Mouse (Mus musculus) cerebellum, adult 18-20 months (tissue): ENCODE data around the gene Gm20661.
A peak's percentile ranks its signal among the peaks of the same experiment; 100 is the strongest.
"Not testable (repeated sequence)": the region's sequence is repeated elsewhere in the genome, so short reads cannot be mapped to it uniquely, and the experiment has no call there.

ENCODE experiments used
- DNase-seq, 2 experiments: peaks; one replicate each; pipeline ENCODE4 v3.0.0; 2021

Gene Gm20661

DNA sequence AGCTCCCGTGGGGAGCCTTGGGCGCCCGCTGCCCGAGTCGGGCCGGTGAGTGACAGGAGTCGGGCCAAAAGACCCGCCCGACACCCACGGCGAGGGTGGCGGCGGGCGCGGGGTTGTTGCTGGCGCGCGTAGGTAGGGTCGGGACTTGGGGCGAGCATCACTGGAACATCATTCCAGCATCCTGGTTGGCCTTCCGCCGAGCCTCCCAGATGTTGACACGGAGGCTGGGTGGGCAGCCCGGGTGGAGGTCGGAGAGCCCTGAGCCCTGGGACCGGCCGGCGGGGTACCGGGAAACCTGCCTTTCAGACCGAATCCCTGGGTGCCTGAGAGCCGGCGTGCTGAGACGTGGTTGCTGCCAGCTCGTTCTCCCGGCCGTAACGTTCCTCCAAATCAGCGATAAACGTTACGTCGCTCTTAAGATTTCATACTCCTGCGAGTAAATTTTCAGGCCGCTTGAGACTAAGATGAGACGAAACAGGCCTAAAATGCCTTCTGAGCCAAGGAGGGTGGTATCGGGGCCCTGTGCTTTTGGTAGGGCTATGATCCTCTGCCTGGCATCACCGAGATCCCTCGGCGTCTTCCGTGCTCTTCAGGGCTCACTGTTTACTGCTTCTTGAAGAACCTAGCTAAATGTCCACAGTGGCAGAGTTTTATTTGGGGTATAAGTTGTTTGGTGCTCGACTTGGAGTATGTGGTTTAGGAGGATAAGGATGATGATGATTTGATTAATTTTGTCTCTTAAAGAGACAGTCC, 20.1 kb downstream of the Gm20661 start:
- DNase-seq: peak in 1 of 2 experiments; percentile 19

DNA sequence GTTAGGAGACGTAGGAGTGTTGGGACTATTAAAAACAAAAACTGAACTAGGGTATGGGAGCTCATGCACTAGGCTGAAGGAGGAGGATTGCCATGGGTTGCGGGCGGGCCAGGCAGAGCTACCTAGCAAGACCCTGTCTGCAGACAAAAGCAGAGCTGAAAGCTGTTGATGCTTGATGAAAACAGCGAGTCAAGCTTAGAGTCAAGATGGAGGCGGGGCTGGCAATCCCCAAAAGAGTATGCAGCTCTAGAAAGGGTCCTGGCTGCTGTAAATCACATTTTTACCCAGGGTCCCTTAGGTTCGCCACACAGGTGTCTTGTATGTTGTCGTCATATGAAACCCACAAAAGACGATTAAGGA, 20.7 kb downstream of the Gm20661 start:
- DNase-seq: peak; percentile 29 to 36

- DNase-seq: no peak
Measured at GRCm38 (mm10) chr9:108008041-108008440, 25.2 kb downstream of the Gm20661 start.

- DNase-seq: no peak
Measured at GRCm38 (mm10) chr9:108010385-108010784, 27.5 kb downstream of the Gm20661 start.

GRCm38 (mm10) chr9:108013577-108013976, 30.7 kb downstream of the Gm20661 start:
- not testable (repeated sequence) for DNase-seq

- no peak for DNase-seq
Measured at GRCm38 (mm10) chr9:108017127-108017526, 34.3 kb downstream of the Gm20661 start.

- no peak for DNase-seq
Measured at GRCm38 (mm10) chr9:108020741-108021140, 37.9 kb downstream of the Gm20661 start.

- DNase-seq: peak; percentile 29 to 36
Measured at GRCm38 (mm10) chr9:108023216-108023615, 40.4 kb downstream of the Gm20661 start.

DNA sequence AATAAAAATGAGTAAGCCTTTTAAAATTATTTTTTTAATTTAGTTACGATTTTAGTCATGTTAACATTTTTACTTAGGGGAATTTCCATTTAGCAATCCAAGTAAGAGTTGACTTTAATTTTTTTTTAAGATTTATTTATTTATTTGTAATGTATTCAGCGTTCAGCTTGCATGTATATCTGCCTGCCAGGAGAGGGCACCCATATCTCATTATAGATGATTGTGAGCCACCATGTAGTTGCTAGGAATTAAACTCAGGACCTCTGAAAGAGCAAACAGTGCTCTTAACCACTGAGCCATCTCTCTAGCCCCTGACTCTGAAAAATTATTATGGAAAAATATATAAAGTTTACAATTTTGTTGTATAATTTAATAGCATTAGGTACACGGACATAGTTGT, 43.7 kb downstream of the Gm20661 start:
- DNase-seq: no peak

DNA sequence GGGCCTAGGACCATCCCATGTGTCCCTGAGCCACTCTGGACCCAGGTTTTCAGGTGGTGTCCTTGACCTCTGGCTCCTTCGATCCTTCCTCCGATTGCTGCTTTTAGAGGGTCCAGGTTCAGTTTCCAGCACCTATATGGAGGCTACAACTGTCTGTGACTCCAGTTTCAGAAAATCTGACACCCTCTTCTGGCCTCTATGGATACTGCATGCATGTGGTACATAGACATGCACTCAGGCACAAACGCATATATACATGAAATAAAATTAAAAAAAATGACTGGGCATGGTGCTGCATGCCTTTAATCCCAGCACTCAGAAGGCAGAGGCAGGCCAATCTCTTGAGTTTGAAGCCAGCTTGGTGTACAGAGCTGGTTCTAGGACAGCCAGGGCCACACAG, 45.0 kb downstream of the Gm20661 start:
- DNase-seq: no peak

DNA sequence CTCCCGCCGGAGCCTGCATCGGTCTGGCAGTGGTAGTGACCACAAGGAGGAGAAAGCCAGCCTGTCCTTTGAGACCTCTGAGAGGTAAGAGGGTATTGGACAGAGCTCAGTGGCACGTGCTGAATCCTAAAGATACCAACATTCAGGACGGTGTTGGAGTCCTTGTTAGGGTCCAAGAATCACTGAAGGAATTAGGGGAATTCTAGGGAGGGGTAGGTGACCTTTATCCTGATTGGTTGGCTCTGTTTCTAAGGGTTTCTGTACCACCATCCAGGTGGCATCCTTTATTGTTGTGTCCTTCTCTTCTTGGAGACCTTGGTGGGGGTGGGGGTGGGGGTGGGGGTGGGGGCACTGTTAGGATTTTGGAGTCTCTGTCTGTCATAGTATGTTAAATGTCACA, 49.3 kb downstream of the Gm20661 start:
- DNase-seq: no peak

- no peak for DNase-seq
Measured at GRCm38 (mm10) chr9:108035331-108036156, 52.7 kb downstream of the Gm20661 start.
